Mouse (Mus musculus): ENCODE measurements around the gene Dntt.
A peak's percentile ranks its signal among the peaks of the same experiment; 100 is the strongest.

Gene Dntt

GRCm38 (mm10) chr19:41053530-41053929 lies 24.5 kb downstream of the Dntt start:
- peak; percentile 82 for DNase-seq (ENCODE audit: low read depth, low spot score)

GRCm38 (mm10) chr19:41054702-41055101 lies 25.6 kb downstream of the Dntt start:
- DNase-seq (ENCODE audit: low read depth, low spot score) = no peak

- DNase-seq (ENCODE audit: low read depth, low spot score) = peak; percentile 97
Observed at GRCm38 (mm10) chr19:41071500-41071899, 42.4 kb downstream of the Dntt start.

- no peak for DNase-seq (ENCODE audit: low read depth, low spot score)
Observed at GRCm38 (mm10) chr19:41073746-41074455, 44.8 kb downstream of the Dntt start.

- no peak for DNase-seq (ENCODE audit: low read depth, low spot score)
Observed at GRCm38 (mm10) chr19:41076906-41077305, 47.8 kb downstream of the Dntt start, which contains the start of gene Opalin. Gene Opalin (minus strand): TSS chr19:41077113.

GRCm38 (mm10) chr19:41081589-41081988 lies 52.5 kb downstream of the Dntt start:
- DNase-seq (ENCODE audit: low read depth, low spot score) = no peak

GRCm38 (mm10) chr19:41083646-41084045 lies 54.6 kb downstream of the Dntt start:
- DNase-seq (ENCODE audit: low read depth, low spot score) = no peak

- no peak for DNase-seq (ENCODE audit: low read depth, low spot score)
Observed at GRCm38 (mm10) chr19:41086289-41086688, 57.2 kb downstream of the Dntt start.

- DNase-seq (ENCODE audit: low read depth, low spot score) = peak; percentile 75
Observed at GRCm38 (mm10) chr19:41086700-41087099, 57.6 kb downstream of the Dntt start.

- no peak for DNase-seq (ENCODE audit: low read depth, low spot score)
Observed at GRCm38 (mm10) chr19:41087901-41088300, 58.8 kb downstream of the Dntt start.

- peak; percentile 15 for DNase-seq (ENCODE audit: low read depth, low spot score)
Observed at GRCm38 (mm10) chr19:41088491-41088890, 59.4 kb downstream of the Dntt start.

- DNase-seq (ENCODE audit: low read depth, low spot score) = peak; percentile 74
Observed at GRCm38 (mm10) chr19:41089833-41090232, 60.8 kb downstream of the Dntt start.

GRCm38 (mm10) chr19:41091901-41092300 lies 62.8 kb downstream of the Dntt start:
- DNase-seq (ENCODE audit: low read depth, low spot score) = no peak

GRCm38 (mm10) chr19:41097038-41097437 lies 68.0 kb downstream of the Dntt start:
- DNase-seq (ENCODE audit: low read depth, low spot score) = no peak

GRCm38 (mm10) chr19:41100863-41101262 lies 71.8 kb downstream of the Dntt start:
- DNase-seq (ENCODE audit: low read depth, low spot score) = no peak

- no peak for DNase-seq (ENCODE audit: low read depth, low spot score)
Observed at GRCm38 (mm10) chr19:41101390-41101789, 72.3 kb downstream of the Dntt start.

- no peak for DNase-seq (ENCODE audit: low read depth, low spot score)
Observed at GRCm38 (mm10) chr19:41104922-41105321, 75.8 kb downstream of the Dntt start.

GRCm38 (mm10) chr19:41107530-41107929 lies 78.5 kb downstream of the Dntt start:
- no peak for DNase-seq (ENCODE audit: low read depth, low spot score)

- no peak for DNase-seq (ENCODE audit: low read depth, low spot score)
Observed at GRCm38 (mm10) chr19:41108666-41109065, 79.6 kb downstream of the Dntt start.

Data from CD4-positive, CD25-positive, alpha-beta regulatory T cell, adult 2 months (primary cell).